Mouse (Mus musculus) E14TG2a.4 (cell line): ENCODE measurements around the gene Frem2.

Source experiments
- CTCF ChIP-seq: conservative IDR thresholded peaks from 2 replicates; pipeline ENCODE4 v1.5.1; 2014; ENCODE audit warnings: low read length
- NANOG ChIP-seq: IDR thresholded peaks from 2 replicates; pipeline ENCODE4 v1.6.1; 2014; ENCODE audit warnings: borderline replicate concordance, low read length, mixed read lengths

DNA sequence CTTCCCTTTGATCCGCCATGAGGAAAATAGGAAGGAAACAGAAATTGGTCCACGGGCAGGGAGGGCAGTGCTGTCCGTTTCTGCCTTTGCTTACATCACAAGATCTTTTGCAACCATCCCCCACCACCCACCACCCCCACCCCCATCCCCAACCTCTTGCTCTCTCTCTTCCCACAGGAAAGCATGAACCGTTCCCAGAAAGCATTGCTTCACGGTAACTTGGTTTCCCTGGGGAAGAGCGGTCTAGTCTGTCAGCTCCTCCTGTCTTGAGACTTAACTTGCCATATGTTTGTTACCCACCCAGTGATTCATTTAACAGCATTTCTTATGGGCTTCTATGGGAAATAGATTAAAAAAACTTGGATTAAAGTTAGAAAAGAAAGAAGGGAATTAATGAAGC lies 85.5 kb downstream of the Frem2 start:
- no peak for TF ChIP-seq NANOG
- no peak for TF ChIP-seq CTCF
